Mouse (Mus musculus) right cerebral cortex, postnatal 10 days (tissue): ENCODE measurements at regions not wholly inside any gene's neighbourhood (a gene's known extent, or its start where the extent isn't known, plus 50 kb on each side); places are given as distances from the start of the nearest gene placed in this dataset.

ENCODE experiments used
- DNase-seq, 2 experiments: peaks; one replicate each; pipeline ENCODE4 v3.0.0; 2021; ENCODE audit warnings: low spot score in 2 of 2

DNA sequence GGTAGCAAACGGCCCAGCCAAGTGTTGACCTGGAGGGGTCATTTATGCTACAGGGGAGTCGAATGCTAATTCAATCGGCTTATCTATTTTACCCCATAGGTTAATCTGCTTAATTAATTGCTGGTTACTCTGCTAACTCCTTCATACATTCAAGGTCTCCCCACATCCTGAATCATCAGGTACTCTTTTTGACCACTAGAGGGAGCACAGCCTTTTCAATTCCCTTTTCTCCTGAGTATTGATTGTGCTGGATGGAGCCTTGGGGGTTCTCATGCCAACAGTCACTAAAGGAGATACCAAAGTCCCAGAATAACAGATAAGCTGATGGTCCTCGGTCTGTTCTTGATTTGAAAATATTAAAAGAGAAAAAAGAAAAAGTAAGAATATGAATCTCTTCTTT lies 126.8 kb downstream of the Polr2m start:
- peak in 1 of 2 experiments; percentile 41 for DNase-seq

DNA sequence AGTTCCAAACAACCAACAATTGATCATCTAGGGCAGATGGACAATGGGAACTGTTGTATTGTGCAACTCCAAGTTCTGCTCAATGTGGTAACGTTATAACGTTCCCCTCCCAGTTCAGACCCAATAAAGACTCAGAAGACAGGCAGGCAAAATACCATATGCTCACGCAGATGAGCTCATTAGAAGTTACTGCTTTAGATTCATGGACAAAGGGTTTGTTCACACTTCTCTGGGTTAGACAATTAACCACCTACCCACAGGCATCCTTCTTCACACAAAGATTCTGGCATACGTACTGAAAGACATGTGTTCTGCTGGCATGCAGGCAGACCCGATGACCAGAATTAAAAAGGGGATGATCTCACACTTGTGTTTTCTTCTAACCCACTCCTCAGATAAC lies 130.0 kb downstream of the Polr2m start:
- no peak for DNase-seq
